Mouse (Mus musculus): ENCODE results near the gene Acap2.

DNA sequence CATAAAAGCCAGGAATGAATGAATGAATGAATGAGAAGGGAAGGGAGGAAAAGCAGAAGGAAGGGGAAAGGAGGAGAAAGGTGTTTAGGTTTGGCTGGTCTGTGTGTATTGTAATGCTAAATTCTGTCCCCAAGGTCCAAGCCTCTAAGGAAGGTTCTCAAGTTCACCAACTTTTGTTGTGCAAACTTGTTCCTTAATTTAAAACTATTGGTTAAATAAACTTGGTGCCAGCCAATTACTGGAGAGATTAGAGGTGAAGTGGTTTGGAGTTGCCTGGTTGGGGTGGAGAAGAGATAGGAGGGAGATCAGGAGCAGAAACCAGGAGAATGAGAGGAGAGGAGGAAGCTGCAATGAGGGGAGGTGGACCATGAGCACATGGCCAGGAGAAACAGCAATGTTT is 31.4 kb downstream of the Acap2 start:
- no peak for TF ChIP-seq FLI1 (IDR thresholded peaks at IDR 0.05; ENCODE audit: low read length)
- no peak for TF ChIP-seq GATA1 (IDR thresholded peaks at IDR 0.05; ENCODE audit: borderline replicate concordance, low read length)

Data from megakaryocyte, embryonic 14.5 days (primary cell).